Mouse (Mus musculus) adrenal gland, adult 8-10 months (tissue): Measurements from ENCODE around the gene Grasp. TPM values are rescaled to one million over a fixed set of nuclear protein-coding genes. Genes with fewer than 3 reads are reported as not detected.

Source experiments
- DNase-seq: peaks from one replicate; pipeline ENCODE4 v3.0.0; 2022
- total RNA-seq, 4 experiments: library from RNA; stranded (reverse); gene quantifications; 2 replicates each; pipeline ENCODE4 v1.2.4; 2022

Gene Grasp
- total RNA-seq, 4 experiments from 2014 or later = 8.8 to 19.6 (median 17.1) TPM

GRCm38 (mm10) chr15:101194951-101195823, 28.8 kb upstream of the Grasp start:
- DNase-seq = no peak

- no peak for DNase-seq
Measured at GRCm38 (mm10) chr15:101196079-101196795, 27.8 kb upstream of the Grasp start.

DNA sequence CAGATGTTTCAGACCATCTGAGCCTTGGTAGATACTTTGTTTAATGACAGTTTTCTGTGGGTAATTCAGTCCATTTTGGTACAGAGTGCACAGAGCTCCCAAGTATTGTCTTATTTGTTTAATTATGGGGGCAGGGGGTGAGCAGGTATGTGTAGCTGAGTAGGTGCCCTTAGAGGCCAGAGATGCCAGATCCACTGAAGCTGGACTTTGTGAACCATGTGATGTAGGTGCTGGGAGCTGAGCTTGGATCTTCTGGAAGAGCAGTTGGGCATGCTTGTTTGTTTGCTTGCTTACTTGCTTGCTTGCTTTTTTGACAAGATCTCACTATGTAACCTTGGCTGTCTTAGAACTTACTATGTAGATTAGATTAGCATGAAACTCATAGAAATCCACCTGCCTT, 27.0 kb upstream of the Grasp start:
- DNase-seq = no peak

GRCm38 (mm10) chr15:101197497-101198179, 26.4 kb upstream of the Grasp start:
- no peak for DNase-seq

DNA sequence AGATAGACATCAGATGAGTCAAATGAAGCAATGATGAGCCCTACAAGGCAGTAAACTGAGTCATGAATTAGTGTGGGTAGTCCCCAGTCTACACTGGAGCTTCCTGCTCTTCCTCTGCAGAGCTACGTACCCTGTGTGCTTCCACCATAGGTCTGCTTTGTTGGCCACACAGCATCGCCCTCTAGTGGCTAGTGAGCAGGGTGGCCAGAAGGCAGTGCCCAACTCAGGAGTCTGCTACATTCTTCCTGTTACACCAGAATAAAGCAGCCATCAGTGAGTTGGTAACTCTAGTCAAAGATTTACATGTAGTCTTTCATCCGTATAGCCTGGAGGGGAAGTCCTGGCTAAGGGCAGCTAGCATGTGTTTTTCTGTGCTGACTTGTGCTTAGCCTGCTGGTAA, 25.8 kb upstream of the Grasp start:
- peak; percentile 59 for DNase-seq

DNA sequence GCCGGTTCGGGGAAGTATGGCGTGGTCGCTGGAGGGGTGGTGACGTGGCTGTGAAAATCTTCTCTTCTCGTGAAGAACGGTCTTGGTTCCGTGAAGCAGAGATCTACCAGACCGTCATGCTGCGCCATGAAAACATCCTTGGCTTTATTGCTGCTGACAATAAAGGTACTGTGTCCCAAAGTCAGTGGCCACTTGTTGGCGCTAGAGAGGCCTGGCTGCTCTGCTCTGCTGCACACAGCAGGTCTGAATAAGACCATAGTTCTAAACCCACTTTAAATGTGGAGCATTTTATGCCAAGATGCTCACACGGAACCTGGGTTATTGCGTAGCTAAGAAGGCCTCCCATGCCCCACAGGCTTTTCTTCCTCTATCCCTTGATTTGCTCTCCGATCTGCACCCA, 25.1 kb upstream of the Grasp start:
- no peak for DNase-seq

DNA sequence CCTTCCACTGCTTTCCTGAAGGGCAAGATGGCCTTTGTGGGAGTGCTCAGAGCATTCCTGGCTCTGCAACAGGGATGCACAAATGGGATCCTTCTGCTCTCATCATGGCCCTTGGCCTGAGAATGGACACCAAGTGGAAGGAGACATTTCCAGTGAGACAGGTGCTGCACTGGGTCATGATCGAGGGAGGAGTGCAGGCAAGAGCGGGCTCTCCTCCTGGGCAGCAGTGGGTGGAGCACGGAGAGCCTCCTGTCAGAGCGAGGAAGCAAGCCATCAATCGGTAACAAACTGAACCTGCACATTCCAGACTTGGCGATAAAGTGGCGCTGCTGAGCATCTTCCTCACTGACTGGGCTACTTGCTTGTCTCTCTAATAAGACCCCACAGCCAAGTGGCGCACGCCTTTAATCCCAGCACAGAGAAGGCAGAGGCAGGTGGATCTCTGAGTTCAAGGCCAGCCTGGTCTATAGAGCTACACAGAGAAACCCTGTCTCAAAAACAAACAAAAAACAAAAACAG, 23.2 kb upstream of the Grasp start:
- no peak for DNase-seq

DNA sequence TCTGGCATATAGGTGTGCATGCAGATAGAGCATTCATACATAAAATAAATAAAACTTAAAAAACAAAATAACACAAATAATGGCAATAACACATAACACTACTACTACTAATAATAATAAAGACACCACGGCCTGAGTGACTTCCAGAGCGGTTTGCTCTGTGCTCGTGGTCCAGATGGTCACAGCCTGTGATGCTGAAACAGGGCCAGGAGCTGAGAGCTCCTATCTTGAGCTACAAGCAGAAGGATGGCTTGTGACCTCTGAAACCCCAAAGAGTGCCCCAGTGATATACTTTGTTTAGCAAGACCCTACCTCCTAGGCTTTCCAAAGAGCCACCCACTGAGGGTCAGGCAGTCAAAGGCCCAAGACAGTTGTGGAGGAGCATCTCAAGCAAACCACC, 22.6 kb upstream of the Grasp start:
- DNase-seq = no peak

GRCm38 (mm10) chr15:101203673-101204072, 20.3 kb upstream of the Grasp start:
- DNase-seq = no peak

GRCm38 (mm10) chr15:101204781-101205180, 19.2 kb upstream of the Grasp start:
- no peak for DNase-seq

DNA sequence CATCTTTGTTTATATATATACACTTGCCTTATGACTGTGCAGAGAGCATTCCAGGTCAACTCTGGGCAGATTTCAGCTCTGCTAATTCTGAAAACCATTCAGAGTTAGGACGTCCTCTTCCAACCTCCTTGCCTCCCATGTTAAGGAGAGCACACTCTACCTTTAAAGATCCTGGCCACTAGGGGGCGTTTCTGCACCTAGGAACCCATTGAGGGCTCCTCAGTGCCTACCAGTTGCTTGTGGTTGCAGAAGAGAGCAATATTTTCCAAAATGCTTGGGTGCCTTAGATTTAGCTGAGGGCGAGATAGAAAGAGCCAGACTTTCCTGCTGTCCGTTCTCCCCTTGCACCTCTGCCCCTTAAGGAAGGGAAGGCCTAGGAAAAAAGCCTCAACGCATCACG, 13.8 kb upstream of the Grasp start:
- DNase-seq = no peak

DNA sequence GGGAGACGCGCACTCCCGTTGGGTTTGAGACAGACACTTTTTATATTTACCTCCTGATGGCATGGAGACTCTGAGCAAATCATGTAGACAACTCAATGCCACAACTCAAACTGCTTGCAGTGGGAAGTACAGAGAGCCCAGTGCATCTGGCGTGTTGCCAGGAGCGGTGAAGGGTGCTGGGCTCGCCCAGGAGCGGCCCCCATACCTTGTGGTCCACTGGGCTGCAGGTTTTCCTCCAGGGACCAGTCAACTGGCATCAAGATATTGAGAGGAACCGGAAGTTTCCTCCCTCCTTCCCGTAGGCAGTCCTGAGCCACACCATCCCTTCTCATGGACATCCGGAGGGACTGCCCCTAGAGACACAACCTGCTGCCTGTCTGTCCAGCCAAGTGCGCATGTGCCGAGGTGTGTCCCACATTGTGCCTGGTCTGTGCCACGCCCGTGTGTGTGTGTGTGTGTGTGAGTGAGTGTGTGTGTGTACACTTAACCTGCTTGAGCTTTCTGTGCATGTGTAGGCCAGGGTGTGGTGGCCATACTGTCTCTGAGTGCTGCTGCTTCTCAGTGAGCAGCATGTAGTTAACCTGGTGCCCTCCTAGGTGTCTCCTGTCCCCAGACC, 12.9 kb upstream of the Grasp start:
- no peak for DNase-seq

DNA sequence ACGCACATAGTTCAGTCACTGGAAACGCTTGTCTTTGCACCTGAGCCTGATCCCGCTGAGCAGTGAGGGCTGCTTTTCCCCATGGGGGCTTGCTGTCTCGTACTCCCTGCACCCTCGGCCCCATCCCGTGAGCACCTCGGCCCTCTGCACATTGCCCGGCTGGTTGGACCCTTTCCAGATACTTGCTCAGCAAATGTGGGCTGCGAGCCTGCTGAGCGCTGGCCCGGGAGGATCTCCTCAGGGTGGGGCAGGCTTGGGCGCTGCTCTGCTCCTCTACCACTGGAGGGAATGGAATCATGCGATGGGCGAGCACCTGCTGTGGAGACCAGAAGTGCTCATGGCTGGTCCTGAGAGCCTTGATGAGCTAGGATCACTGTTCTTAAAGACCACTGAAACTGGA, 11.6 kb upstream of the Grasp start:
- no peak for DNase-seq

- no peak for DNase-seq
Measured at GRCm38 (mm10) chr15:101215136-101215535, 8.9 kb upstream of the Grasp start.

DNA sequence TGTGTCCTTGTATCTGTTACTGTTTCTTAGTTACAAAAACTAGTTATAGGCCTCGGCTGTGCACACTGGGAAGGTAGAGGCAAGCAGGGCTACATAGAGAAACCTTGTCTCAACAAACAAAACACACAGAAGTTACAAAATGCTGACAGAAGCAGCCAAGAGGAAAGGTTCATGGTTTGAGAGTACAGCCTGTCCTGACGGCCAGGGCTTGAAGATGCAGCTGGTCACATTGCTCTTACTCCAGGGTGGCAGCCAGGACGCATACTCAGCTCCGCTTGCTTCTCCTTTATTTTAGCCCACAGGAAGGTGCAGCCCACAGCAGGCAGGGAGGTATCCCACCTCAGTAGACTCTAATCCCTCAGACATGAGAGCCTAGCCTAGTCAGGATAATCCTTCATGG, 8.0 kb upstream of the Grasp start:
- no peak for DNase-seq

- DNase-seq = no peak
Measured at GRCm38 (mm10) chr15:101220905-101221297, 3.1 kb upstream of the Grasp start.

DNA sequence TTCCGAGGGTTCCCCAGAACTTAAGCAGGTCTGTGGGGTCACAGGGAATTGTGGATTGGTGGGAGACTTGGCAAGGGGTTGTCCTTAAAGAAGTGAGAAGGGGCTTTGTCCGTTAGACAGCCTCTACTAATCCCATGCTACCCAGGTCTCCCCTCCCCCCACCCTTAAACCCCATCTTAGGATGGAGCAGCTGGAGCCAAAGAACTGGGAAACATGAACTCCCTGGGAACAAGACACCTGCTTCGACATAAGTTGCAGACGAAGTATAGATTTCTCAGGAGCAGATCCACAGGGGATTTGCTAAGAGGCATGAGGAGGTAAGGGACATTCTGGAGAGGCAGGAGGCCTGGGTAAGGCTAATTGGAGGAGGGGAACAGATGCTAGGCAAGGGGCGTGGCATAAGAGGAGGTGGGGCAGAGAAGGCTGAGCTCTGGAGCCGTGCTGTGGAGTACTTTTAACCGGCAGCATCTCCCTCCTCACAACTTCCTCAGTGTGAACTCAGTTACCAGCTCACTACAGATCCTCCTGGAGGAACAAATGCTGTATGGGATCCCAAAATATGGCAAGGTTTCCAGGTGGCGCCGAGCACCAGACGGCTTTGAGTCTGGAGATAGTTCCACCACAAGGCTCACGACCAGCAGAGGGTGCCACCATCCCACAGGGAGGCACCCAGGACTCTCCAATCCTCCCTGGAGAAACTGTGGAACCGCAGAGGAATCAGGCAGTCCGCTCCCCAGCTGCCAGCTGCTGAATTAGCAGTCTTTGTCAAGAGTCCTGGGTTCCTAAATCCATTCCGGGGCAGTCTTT, 2.5 kb upstream of the Grasp start:
- DNase-seq = peak; percentile 83

GRCm38 (mm10) chr15:101222897-101223482, 998 bp upstream of the Grasp start:
- DNase-seq = no peak

DNA sequence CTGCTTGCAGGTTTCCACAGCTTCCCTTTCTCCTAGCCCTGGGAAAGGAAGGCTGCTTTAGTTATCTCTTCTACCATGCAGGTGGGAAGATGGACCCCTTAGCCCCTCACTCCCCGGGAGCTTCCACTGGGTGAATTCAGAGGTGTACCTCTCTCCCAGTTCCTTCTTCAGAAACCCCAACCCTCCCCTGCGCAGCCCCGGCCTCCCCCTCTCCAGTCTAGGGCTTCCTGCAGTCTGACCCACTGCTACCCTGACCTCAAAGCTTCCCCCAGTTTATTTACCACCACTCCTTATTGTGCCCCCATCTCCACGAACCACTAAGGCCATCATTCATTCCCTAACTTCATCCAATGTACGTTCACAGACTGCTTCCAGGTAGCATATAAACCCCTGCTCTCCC, 392 bp upstream of the Grasp start:
- DNase-seq = no peak

- DNase-seq = no peak
Measured at GRCm38 (mm10) chr15:101224977-101225376, 989 bp downstream of the Grasp start.

- DNase-seq = no peak
Measured at GRCm38 (mm10) chr15:101227971-101228370, 4.0 kb downstream of the Grasp start.
